Mouse (Mus musculus): ENCODE results near the gene Gbf1. TPM values are rescaled to one million over a fixed set of nuclear protein-coding genes. Genes with fewer than 3 reads are reported as not detected.

Gbf1 gene
- polyA plus RNA-seq, 1 experiment from 2014 or later, result 71.1 TPM

GRCm38 (mm10) chr19:46305432-46306267 lies 153.3 kb downstream of the Gbf1 start:
- Histone ChIP-seq H3K27ac (replicated peaks) (no peak overlapping the region), H3K4me1 (replicated peaks) (peaks cover 22% of the 10 kb centered on the region), H3K9me3 (no peaks in the 10 kb centered on the region), H3K4me3 (peak overlapping the region; percentile 50), H3K9ac (peak overlapping the region; percentile 42), H3K4me2 (peak overlapping the region; percentile 97), H3K27me3 (peaks cover 25% of the 10 kb centered on the region), H3K36me3 (no peaks in the 10 kb centered on the region)
- whole genome bisulfite sequencing, result 1% methylated on average over 43 of the region's 43 CpGs
- 0 out of 2 replicates have a peak, but pooled peaks have one; percentile 21 for ATAC-seq (ENCODE audit: low FRiP score, low read depth)

DNA sequence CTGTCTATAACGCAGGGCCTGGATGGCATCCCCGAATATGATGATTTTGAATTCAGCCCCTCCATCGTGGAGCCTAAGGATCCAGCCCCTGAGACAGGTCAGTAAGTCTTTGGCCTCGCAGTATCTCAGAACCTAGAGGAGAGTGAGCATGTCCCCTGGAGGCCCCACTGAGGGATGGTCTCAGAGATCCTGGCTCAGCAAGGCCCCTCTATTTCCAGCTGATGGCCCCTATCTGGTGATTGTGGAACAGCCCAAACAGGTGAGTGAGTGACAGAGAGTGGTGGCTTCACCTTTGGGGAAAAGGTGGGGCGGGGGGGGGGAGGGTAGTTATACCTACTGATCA lies 153.9 kb downstream of the Gbf1 start:
- no peaks in the 10 kb centered on the region for H3K9me3 ChIP-seq
- ATAC-seq (ENCODE audit: low FRiP score, low read depth), result no peak
- H3K4me1 ChIP-seq (replicated peaks), result peaks cover 22% of the 10 kb centered on the region
- 0 out of 2 replicates have a peak, but pooled peaks cover 6% of the 10 kb centered on the region for H3K36me3 ChIP-seq
- H3K27me3 ChIP-seq, result peaks cover 25% of the 10 kb centered on the region
- H3K4me3 ChIP-seq, result peak overlapping the region; percentile 50; the same call in 1 of the 2 replicates
- 0 out of 2 replicates have a peak overlapping the region, but pooled peaks have one; percentile 32 for H3K9ac ChIP-seq
- WGBS, result 59% methylated on average over 5 of the region's 5 CpGs
- H3K27ac ChIP-seq (replicated peaks), result no peak overlapping the region
- peak overlapping the region; percentile 97 for H3K4me2 ChIP-seq

DNA sequence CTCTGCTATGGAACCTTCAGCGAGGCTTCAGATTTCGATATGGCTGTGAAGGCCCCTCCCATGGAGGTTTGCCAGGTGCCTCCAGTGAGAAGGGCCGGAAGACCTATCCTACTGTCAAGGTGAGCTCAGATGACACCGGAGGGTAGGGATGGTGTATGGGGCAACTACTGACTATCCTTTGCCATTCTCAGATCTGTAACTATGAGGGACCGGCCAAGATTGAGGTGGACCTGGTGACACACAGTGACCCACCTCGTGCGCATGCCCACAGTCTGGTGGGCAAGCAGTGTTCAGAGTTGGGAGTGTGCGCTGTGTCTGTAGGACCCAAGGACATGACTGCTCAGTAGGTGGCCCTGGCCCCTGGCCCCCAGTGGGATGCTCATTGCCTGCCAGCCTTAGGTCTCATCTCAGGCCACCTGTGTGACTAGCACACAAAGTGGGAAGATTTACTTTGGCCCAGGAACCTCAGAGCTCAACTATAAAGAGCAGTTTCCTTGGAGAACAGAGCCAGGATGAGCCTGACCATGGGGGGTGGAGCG lies 154.5 kb downstream of the Gbf1 start:
- WGBS, result 93% methylated on average over 9 of the region's 9 CpGs
- H3K9me3 ChIP-seq, result no peaks in the 10 kb centered on the region
- H3K27ac ChIP-seq (replicated peaks), result no peak overlapping the region
- no peak overlapping the region for H3K9ac ChIP-seq
- no peak overlapping the region for H3K4me3 ChIP-seq
- H3K4me2 ChIP-seq, result no peak overlapping the region
- ATAC-seq (ENCODE audit: low FRiP score, low read depth), result no peak
- H3K4me1 ChIP-seq (replicated peaks), result peaks cover 22% of the 10 kb centered on the region
- peaks cover 25% of the 10 kb centered on the region for H3K27me3 ChIP-seq
- H3K36me3 ChIP-seq, result peaks cover 7% of the 10 kb centered on the region; the same call in 1 of the 2 replicates

DNA sequence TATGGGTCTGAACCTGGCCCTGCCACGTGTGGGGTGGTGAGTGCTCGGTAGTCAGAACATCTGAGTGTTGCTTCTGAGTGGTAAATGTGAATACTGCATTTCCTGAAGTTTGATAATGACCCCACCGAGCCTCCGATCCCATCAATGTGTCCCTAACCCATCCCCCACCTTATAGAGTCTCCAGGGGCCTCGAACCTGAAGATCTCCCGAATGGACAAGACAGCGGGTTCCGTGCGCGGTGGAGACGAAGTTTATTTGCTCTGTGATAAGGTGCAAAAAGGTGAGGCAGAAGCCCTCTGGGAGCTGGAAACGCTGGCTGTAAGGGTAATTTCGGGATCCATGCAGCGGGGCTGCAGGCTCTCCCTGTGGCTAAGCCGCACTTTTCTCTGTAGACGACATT lies 155.5 kb downstream of the Gbf1 start:
- Histone ChIP-seq H3K27me3 (peaks cover 25% of the 10 kb centered on the region), H3K9ac (no peak overlapping the region), H3K9me3 (no peaks in the 10 kb centered on the region), H3K4me2 (no peak overlapping the region), H3K4me3 (no peak overlapping the region), H3K36me3 (peaks cover 14% of the 10 kb centered on the region; the same call in 1 of the 2 replicates), H3K27ac (replicated peaks) (no peak overlapping the region), H3K4me1 (replicated peaks) (peaks cover 22% of the 10 kb centered on the region)
- 80% methylated on average over 16 of the region's 16 CpGs for WGBS
- ATAC-seq (ENCODE audit: low FRiP score, low read depth), result no peak

DNA sequence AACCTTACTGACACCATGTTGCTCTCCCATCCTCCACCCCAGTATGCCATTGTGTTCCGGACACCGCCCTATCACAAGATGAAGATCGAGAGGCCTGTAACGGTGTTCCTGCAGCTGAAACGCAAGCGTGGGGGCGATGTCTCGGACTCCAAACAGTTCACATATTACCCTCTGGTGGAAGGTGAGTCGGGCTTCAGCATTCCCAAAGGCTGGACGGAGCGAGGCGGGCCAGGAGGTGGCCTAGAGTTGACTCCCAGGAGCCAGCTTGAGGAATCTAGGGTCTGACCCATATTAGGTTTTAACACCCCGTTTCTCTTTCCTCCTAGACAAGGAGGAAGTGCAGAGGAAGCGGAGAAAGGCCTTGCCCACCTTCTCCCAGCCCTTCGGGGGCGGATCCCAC lies 156.0 kb downstream of the Gbf1 start:
- no peak for ATAC-seq (ENCODE audit: low FRiP score, low read depth)
- H3K4me2 ChIP-seq, result peak overlapping the region; percentile 88
- H3K9me3 ChIP-seq, result no peaks in the 10 kb centered on the region
- WGBS, result 52% methylated on average over 16 of the region's 16 CpGs
- no peak overlapping the region for H3K9ac ChIP-seq
- H3K4me3 ChIP-seq, result peak overlapping the region; percentile 44; the same call in 1 of the 2 replicates
- peaks cover 18% of the 10 kb centered on the region; the same call in 1 of the 2 replicates for H3K36me3 ChIP-seq
- peaks cover 25% of the 10 kb centered on the region for H3K27me3 ChIP-seq
- H3K4me1 ChIP-seq (replicated peaks), result peaks cover 22% of the 10 kb centered on the region
- H3K27ac ChIP-seq (replicated peaks), result no peak overlapping the region

- H3K4me2 ChIP-seq, result peak overlapping the region; percentile 88
- peak; percentile 62 for ATAC-seq (ENCODE audit: low FRiP score, low read depth)
- no peak overlapping the region for H3K27ac ChIP-seq (replicated peaks)
- peak overlapping the region; percentile 44 for H3K4me3 ChIP-seq
- H3K36me3 ChIP-seq, result peaks cover 22% of the 10 kb centered on the region; the same call in 1 of the 2 replicates
- 2% methylated on average over 47 of the region's 47 CpGs for WGBS
- H3K4me1 ChIP-seq (replicated peaks), result peaks cover 22% of the 10 kb centered on the region
- H3K9me3 ChIP-seq, result no peaks in the 10 kb centered on the region
- H3K9ac ChIP-seq, result peak overlapping the region; percentile 34
- H3K27me3 ChIP-seq, result peaks cover 30% of the 10 kb centered on the region
These were observed 156.6 kb downstream of the Gbf1 start for GRCm38 (mm10) chr19:46308706-46309435.

DNA sequence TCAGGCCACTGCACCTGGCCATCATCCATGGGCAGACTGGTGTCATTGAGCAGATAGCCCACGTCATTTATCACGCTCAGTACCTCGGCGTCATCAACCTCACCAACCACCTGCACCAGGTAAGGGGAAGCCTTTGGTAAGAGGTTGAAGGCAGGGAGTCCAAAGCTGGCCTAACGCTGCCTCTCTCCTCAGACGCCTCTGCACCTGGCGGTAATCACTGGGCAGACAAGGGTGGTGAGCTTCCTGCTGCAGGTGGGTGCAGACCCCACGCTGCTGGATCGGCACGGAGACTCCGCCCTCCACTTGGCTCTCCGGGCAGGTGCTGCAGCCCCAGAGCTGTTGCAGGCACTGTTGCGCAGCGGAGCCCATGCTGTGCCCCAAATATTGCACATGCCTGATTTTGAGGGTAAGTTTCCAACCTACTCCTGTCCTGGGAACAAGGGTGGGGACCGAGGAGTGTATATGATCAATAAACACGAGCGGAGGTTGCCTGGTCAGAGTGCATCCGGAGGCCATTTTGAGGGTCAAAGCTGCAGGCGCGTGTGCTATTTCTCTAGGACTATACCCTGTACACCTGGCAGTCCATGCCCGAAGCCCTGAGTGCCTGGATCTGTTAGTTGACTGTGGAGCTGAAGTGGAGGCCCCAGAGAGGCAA lies 157.5 kb downstream of the Gbf1 start:
- Histone ChIP-seq H3K9ac (no peak overlapping the region), H3K4me1 (replicated peaks) (peaks cover 21% of the 10 kb centered on the region), H3K36me3 (peaks cover 26% of the 10 kb centered on the region; the same call in 1 of the 2 replicates), H3K4me2 (peak overlapping the region; percentile 88; the same call in 1 of the 2 replicates), H3K27ac (replicated peaks) (no peak overlapping the region), H3K27me3 (peaks cover 34% of the 10 kb centered on the region), H3K4me3 (no peak overlapping the region), H3K9me3 (no peaks in the 10 kb centered on the region)
- no peak for ATAC-seq (ENCODE audit: low FRiP score, low read depth)
- whole genome bisulfite sequencing, result 85% methylated on average over 21 of the region's 21 CpGs

GRCm38 (mm10) chr19:46310312-46310865 lies 158.1 kb downstream of the Gbf1 start:
- Histone ChIP-seq H3K27me3 (peaks cover 40% of the 10 kb centered on the region), H3K4me2 (no peak overlapping the region), H3K9ac (no peak overlapping the region), H3K27ac (replicated peaks) (no peak overlapping the region), H3K4me3 (no peak overlapping the region), H3K9me3 (no peaks in the 10 kb centered on the region), H3K36me3 (peaks cover 26% of the 10 kb centered on the region; the same call in 1 of the 2 replicates), H3K4me1 (replicated peaks) (peaks cover 17% of the 10 kb centered on the region)
- WGBS, result 92% methylated on average over 12 of the region's 12 CpGs
- no peak for ATAC-seq (ENCODE audit: low FRiP score, low read depth)

- no peak overlapping the region for H3K4me2 ChIP-seq
- H3K36me3 ChIP-seq, result peaks cover 26% of the 10 kb centered on the region; the same call in 1 of the 2 replicates
- WGBS, result 86% methylated on average over 9 of the region's 9 CpGs
- no peak overlapping the region for H3K27ac ChIP-seq (replicated peaks)
- H3K4me1 ChIP-seq (replicated peaks), result peaks cover 24% of the 10 kb centered on the region
- H3K9ac ChIP-seq, result no peak overlapping the region
- H3K4me3 ChIP-seq, result no peak overlapping the region
- H3K27me3 ChIP-seq, result peaks cover 43% of the 10 kb centered on the region
- ATAC-seq (ENCODE audit: low FRiP score, low read depth), result no peak
- no peaks in the 10 kb centered on the region for H3K9me3 ChIP-seq
These were observed 159.0 kb downstream of the Gbf1 start for GRCm38 (mm10) chr19:46311341-46311740.

DNA sequence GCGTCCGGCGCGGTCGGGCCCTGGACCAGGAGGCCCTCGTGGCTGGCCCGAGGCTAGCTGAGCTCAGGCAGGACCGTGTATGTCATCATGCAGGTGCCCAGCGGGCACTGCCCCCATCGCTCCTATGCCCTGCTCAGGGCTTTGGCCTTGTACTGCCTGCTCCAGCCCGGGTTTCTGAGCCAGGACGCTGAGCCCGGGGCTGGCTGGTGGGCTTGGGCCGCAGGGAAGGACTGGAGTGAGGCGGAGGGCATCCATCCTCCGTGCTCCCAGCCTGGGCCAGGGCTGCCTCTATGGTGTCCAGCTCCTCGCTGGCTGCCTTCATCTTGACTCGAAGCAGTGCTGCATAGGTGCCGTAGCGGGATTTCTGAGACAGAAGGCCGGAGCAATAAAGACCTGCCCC lies 160.3 kb downstream of the Gbf1 start:
- peaks cover 35% of the 10 kb centered on the region for H3K4me1 ChIP-seq (replicated peaks)
- H3K27ac ChIP-seq (replicated peaks), result no peak overlapping the region
- peaks cover 39% of the 10 kb centered on the region for H3K27me3 ChIP-seq
- 88% methylated on average over 21 of the region's 21 CpGs for WGBS
- H3K36me3 ChIP-seq, result peaks cover 26% of the 10 kb centered on the region; the same call in 1 of the 2 replicates
- no peaks in the 10 kb centered on the region for H3K9me3 ChIP-seq
- H3K4me3 ChIP-seq, result no peak overlapping the region
- no peak for ATAC-seq (ENCODE audit: low FRiP score, low read depth)
- no peak overlapping the region for H3K4me2 ChIP-seq
- H3K9ac ChIP-seq, result no peak overlapping the region

GRCm38 (mm10) chr19:46313116-46313515 lies 160.8 kb downstream of the Gbf1 start:
- Histone ChIP-seq H3K27ac (replicated peaks) (no peak overlapping the region), H3K4me1 (replicated peaks) (peaks cover 40% of the 10 kb centered on the region), H3K4me3 (no peak overlapping the region), H3K9me3 (no peaks in the 10 kb centered on the region), H3K27me3 (peaks cover 34% of the 10 kb centered on the region), H3K36me3 (peaks cover 26% of the 10 kb centered on the region; the same call in 1 of the 2 replicates), H3K4me2 (no peak overlapping the region), H3K9ac (no peak overlapping the region)
- 87% methylated on average over 9 of the region's 9 CpGs for WGBS
- no peak for ATAC-seq (ENCODE audit: low FRiP score, low read depth)
